Comparison of ENCODE assay signal across 9 mouse cellular contexts in genomic region chr1:136006292-136006748, GRCm38 (mm10). TPM values are rescaled to one million over a fixed set of nuclear protein-coding genes. Genes with fewer than 3 reads are reported as not detected.
A peak's percentile ranks its signal among the peaks of the same experiment; 100 is the strongest.
DNase-seq lines count a peak whose midpoint lies in the region; ATAC-seq and TF ChIP-seq lines count a peak whose summit lies in the region.
"Had no signal": no experiment of that assay in that cellular context is flagged by ENCODE, and none has a peak within 500 bp of the region (broad histone marks: within the 10 kb centered on the region; RNA-seq: fewer than 3 reads in every experiment).

Gene Igfn1, minus strand, starts transcription at chr1:136006342.

- 73% methylated on average over 3 of the region's 3 CpGs for WGBS in neural tube, embryonic 11.5 days
- 68% methylated on average over 3 of the region's 3 CpGs for WGBS in liver, embryonic 13.5 days (ENCODE audit: insufficient replicate concordance)
- 94% methylated on average over 3 of the region's 3 CpGs for WGBS in cerebellum, adult 2 months

- intact Hi-C loops in gastrocnemius, postnatal 14 days (cut with DNase I; ENCODE audit: low total_unique reads): no loop called here

- no peaks in the 10 kb centered on the region for H3K9me3 ChIP-seq in neural tube, embryonic 11.5 days (ENCODE audit: control insufficient read depth, low read length)
- H3K9me3 ChIP-seq in liver, embryonic 13.5 days (replicated peaks): no peaks in the 10 kb centered on the region; the same call in 1 of the 2 replicates

- no peak for TF ChIP-seq CTCF in cerebellum, adult 2 months (IDR thresholded peaks at IDR 0.05; ENCODE audit: borderline replicate concordance, insufficient read depth, low read depth, low read length)

- no peak within 1 kb of the TSS for H3K9ac ChIP-seq in neural tube, embryonic 11.5 days (ENCODE audit: low read length)
- H3K9ac ChIP-seq in liver, embryonic 13.5 days: peak within 1 kb of the TSS; percentile 78; the same call in 1 of the 2 replicates

- no peak for TF ChIP-seq POLR2A in cerebellum, adult 2 months (IDR thresholded peaks at IDR 0.05; ENCODE audit: borderline replicate concordance, insufficient read depth, low read length)

- DNase-seq in gastrocnemius, adult 18-20 months (ENCODE audit: low spot score): peak; percentile 50
- no peak for DNase-seq in gastrocnemius, postnatal 14 days
- no peak for DNase-seq in neural tube, embryonic 11.5 days (ENCODE audit: low spot score)
- no peak for DNase-seq in neural tube, embryonic 10.5 days (ENCODE audit: extremely low spot score, low spot score)
- DNase-seq in liver, embryonic 13.5 days: no peak
- no peak for DNase-seq in B cell, adult 2 months
- no peak for DNase-seq in cerebellum, adult 2 months

- no peaks in the 10 kb centered on the region; the same call in 1 of the 2 replicates for H3K4me1 ChIP-seq in neural tube, embryonic 11.5 days (ENCODE audit: control insufficient read depth, insufficient read depth, low read length)
- H3K4me1 ChIP-seq in liver, embryonic 13.5 days (replicated peaks): peaks cover 37% of the 10 kb centered on the region
- H3K4me1 ChIP-seq in cerebellum, adult 2 months (ENCODE audit: control insufficient read depth, insufficient read depth, low read length): peaks cover 3% of the 10 kb centered on the region; the same call in 1 of the 2 replicates

- peak within 1 kb of the TSS; percentile 41 for H3K4me3 ChIP-seq in neural tube, embryonic 11.5 days (ENCODE audit: low read depth, low read length)
- H3K4me3 ChIP-seq in liver, embryonic 13.5 days (replicated peaks): peak within 1 kb of the TSS; percentile 65
- no peak within 1 kb of the TSS for H3K4me3 ChIP-seq in cerebellum, adult 2 months (replicated peaks; ENCODE audit: insufficient read depth, low read depth, low read length)

- H3K36me3 ChIP-seq in neural tube, embryonic 11.5 days (ENCODE audit: control insufficient read depth, insufficient read depth, low read length): no peaks in the 10 kb centered on the region
- H3K36me3 ChIP-seq in liver, embryonic 13.5 days: no peaks in the 10 kb centered on the region

- no peak within 1 kb of the TSS for H3K27ac ChIP-seq in neural tube, embryonic 11.5 days (ENCODE audit: low read depth, low read length)
- H3K27ac ChIP-seq in liver, embryonic 13.5 days: no peak within 1 kb of the TSS
- H3K27ac ChIP-seq in cerebellum, adult 2 months (ENCODE audit: insufficient read depth, low read length): no peak within 1 kb of the TSS

- ATAC-seq in neural tube, embryonic 11.5 days (ENCODE audit: insufficient read depth, low FRiP score, low TSS enrichment): no peak
- no peak for ATAC-seq in liver, embryonic 13.5 days (ENCODE audit: low read depth)
- no peak for ATAC-seq in erythroid progenitor cell, adult 5-6 weeks (replicated peaks; ENCODE audit: low FRiP score, poor library complexity, severe bottlenecking)

- H3K4me2 ChIP-seq in neural tube, embryonic 11.5 days (ENCODE audit: low read depth): peak within 1 kb of the TSS; percentile 76
- H3K4me2 ChIP-seq in liver, embryonic 13.5 days: peak within 1 kb of the TSS; percentile 95

- 0 out of 2 replicates have a peak, but pooled peaks cover 3% of the 10 kb centered on the region for H3K27me3 ChIP-seq in neural tube, embryonic 11.5 days (ENCODE audit: control insufficient read depth, insufficient read depth, low read length)
- H3K27me3 ChIP-seq in liver, embryonic 13.5 days: peaks cover 33% of the 10 kb centered on the region
- H3K27me3 ChIP-seq in cerebellum, adult 2 months (ENCODE audit: control insufficient read depth, insufficient read depth, low read length): no peaks in the 10 kb centered on the region

RNA-seq across cellular contexts. Expression of gene Igfn1, which starts in this region (rescaled TPM):
- 10 to 100 TPM; 32.4 to 62.9 TPM for total RNA-seq in gastrocnemius, adult 18-20 months (2021)
- total RNA-seq in gastrocnemius, postnatal 14 days (2021): 10 to 100 TPM in 1 of 2 experiments, 1 to 10 TPM in 1; 5.9 to 13.0 TPM
- not detected in 2 replicates for polyA plus RNA-seq in neural tube, embryonic 11.5 days (2014; fragmentation: Nextera tagmentation; extraction: Ambion mirVana)
- not detected in 2 replicates for polyA plus RNA-seq in liver, embryonic 13.5 days (2015; fragmentation: Nextera tagmentation; extraction: Ambion mirVana)
- total RNA-seq in erythroid progenitor cell, adult 5-6 weeks (2015; ENCODE audit: low replicate concordance): not detected in 2 replicates
- total RNA-seq in erythroid progenitor cell, adult 5-6 weeks (2017; ENCODE audit: low replicate concordance): not detected in 2 replicates
- polyA plus RNA-seq in cerebellum, adult 2 months (2012; rRNA removed): 0.33 and 0.65 TPM in 2 replicates
- total RNA-seq: megakaryocyte-erythroid progenitor cell, adult 5-6 weeks had no signal

Comparison
In these comparisons a context has a peak if more than half of its experiments do, and no peak if none do; other contexts are left out.
1. RNA of gene Igfn1 (total RNA-seq): 32.4 to 62.9 TPM in gastrocnemius, adult 18-20 months and 5.9 to 13.0 TPM in gastrocnemius, postnatal 14 days; not detected in erythroid progenitor cell, adult 5-6 weeks; every median in the first group is over 4 times any median in the second.